Mouse (Mus musculus): ENCODE measurements around the gene Znrd1. TPM values are rescaled to one million over a fixed set of nuclear protein-coding genes. Genes with fewer than 3 reads are reported as not detected.
A peak's percentile ranks its signal among the peaks of the same experiment; 100 is the strongest.
"Not testable (repeated sequence)": the region's sequence is repeated elsewhere in the genome, so short reads cannot be mapped to it uniquely, and the experiment has no call there.

The Znrd1 gene
- polyA plus RNA-seq, 1 experiment, result 33.7 TPM

DNA sequence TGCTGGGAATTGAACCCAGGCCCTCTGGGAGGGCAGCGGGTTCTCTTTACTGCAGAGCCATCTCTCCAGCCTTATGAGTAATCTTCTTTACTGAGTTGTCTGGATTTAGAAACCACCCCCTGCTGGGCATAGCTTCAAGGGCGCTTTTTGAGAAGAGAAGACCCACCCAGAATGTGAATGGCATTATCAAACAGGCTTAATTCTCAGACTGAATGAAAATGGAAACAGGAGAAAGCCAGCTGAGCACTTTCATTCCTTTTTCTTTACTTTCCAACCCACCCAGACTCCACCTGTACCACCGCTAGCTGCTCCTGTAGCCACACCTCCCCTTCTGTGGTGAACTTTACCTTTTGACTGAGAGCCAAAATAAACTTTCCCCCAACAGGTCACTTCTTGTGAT lies 37.1 kb upstream of the Znrd1 start:
- 70% methylated on average over 3 of the region's 3 CpGs for WGBS
- H3K27ac ChIP-seq (ENCODE audit: insufficient read depth, low read depth, low read length), result no peak overlapping the region
- TF ChIP-seq POLR2A (IDR thresholded peaks at IDR 0.05; ENCODE audit: low read depth, low read length) (no peak), CTCF (conservative IDR thresholded peaks at IDR 0.05; ENCODE audit: insufficient read depth, insufficient read length, low read depth, low read length) (no peak)

DNA sequence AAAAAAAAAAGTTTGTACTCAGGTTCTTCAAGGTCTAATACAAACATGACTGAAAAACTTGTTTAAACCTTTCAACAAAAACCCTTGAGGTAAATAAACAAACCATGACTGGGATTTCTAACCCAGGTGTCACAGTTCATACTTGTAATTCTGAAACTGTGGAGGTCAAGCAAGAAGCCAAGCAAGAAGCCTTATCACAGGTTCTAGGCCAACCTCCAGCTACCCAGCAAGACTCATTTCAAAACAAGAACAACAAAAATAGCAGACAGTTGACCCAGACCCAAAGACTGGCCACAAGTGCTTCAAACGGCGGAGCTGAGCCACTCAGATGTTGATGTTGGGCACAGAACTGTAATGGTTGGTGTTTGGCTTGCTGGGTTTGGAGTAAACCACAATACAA lies 36.2 kb upstream of the Znrd1 start:
- no peak overlapping the region for H3K27ac ChIP-seq (ENCODE audit: insufficient read depth, low read depth, low read length)
- no peak for TF ChIP-seq CTCF (conservative IDR thresholded peaks at IDR 0.05; ENCODE audit: insufficient read depth, insufficient read length, low read depth, low read length)
- TF ChIP-seq POLR2A (IDR thresholded peaks at IDR 0.05; ENCODE audit: low read depth, low read length), result no peak
- WGBS, result 94% methylated on average over 2 of the region's 2 CpGs
- H3K4me1 ChIP-seq (ENCODE audit: control insufficient read depth, insufficient read depth, low read length), result no peaks in the 10 kb centered on the region; the same call in 1 of the 2 replicates
- no peak overlapping the region for H3K4me3 ChIP-seq (ENCODE audit: insufficient read depth, low read depth, low read length)
- DNase-seq, result no peak
- H3K27me3 ChIP-seq (replicated peaks; ENCODE audit: control insufficient read depth, insufficient read depth, low read length), result no peaks in the 10 kb centered on the region
- no peaks in the 10 kb centered on the region for H3K36me3 ChIP-seq (ENCODE audit: control insufficient read depth, insufficient read depth, low read length)

More for the DNA sequence above, 37.1 kb upstream of the Znrd1 start:
- DNase-seq, result peak; percentile 26
- H3K36me3 ChIP-seq (ENCODE audit: control insufficient read depth, insufficient read depth, low read length), result no peaks in the 10 kb centered on the region
- H3K27me3 ChIP-seq (replicated peaks; ENCODE audit: control insufficient read depth, insufficient read depth, low read length), result no peaks in the 10 kb centered on the region
- H3K4me3 ChIP-seq (ENCODE audit: insufficient read depth, low read depth, low read length), result no peak overlapping the region
- H3K4me1 ChIP-seq (ENCODE audit: control insufficient read depth, insufficient read depth, low read length), result no peaks in the 10 kb centered on the region; the same call in 1 of the 2 replicates

- no peak overlapping the region for H3K27ac ChIP-seq (ENCODE audit: insufficient read depth, low read depth, low read length)
- no peaks in the 10 kb centered on the region; the same call in 1 of the 2 replicates for H3K4me1 ChIP-seq (ENCODE audit: control insufficient read depth, insufficient read depth, low read length)
- H3K36me3 ChIP-seq (ENCODE audit: control insufficient read depth, insufficient read depth, low read length), result no peaks in the 10 kb centered on the region
- 89% methylated on average over 4 of the region's 4 CpGs for WGBS
- no peak for DNase-seq
- no peak for TF ChIP-seq POLR2A (IDR thresholded peaks at IDR 0.05; ENCODE audit: low read depth, low read length)
- H3K4me3 ChIP-seq (ENCODE audit: insufficient read depth, low read depth, low read length), result no peak overlapping the region
- H3K27me3 ChIP-seq (replicated peaks; ENCODE audit: control insufficient read depth, insufficient read depth, low read length), result no peaks in the 10 kb centered on the region
Measured at GRCm38 (mm10) chr17:36993770-36994325, 35.5 kb upstream of the Znrd1 start.

DNA sequence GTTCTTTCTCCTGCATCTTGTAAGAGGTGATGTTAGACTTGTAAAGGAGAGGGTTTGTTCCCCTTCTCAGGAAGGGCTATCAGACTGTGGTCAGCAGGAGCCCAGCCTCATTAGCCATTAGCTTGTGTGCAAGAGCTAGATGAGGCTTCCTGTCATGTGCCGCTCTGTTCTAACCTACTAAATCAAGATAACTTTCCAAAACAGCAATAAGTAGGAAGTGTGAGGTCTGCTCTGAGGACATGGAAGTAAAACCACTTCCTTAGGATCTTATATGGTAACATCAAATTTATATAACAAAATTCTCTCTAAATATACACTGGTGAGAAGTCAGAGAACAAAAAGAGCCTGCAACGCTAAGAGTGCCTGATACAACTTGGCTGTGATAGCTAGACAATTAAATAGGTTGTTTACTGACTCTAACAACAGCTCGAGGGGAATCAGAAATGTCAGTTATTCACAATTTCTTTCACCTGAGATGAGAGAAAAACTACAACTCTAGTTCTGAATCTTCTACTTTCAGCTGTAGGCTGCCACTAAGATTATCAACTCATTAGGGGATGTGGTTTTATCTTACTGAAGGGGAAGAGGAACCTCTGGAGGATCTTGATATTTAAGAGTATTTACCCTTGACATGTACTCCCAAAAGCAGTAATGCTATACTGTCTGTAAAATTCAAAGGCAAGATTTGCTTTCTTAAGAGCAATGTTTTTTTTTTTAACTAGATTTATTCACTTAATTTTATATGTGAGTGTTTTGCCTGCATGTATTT lies 34.2 kb upstream of the Znrd1 start:
- no peaks in the 10 kb centered on the region; the same call in 1 of the 2 replicates for H3K4me1 ChIP-seq (ENCODE audit: control insufficient read depth, insufficient read depth, low read length)
- H3K27ac ChIP-seq (ENCODE audit: insufficient read depth, low read depth, low read length), result no peak overlapping the region
- TF ChIP-seq CTCF (conservative IDR thresholded peaks at IDR 0.05; ENCODE audit: insufficient read depth, insufficient read length, low read depth, low read length), result no peak
- no peak for TF ChIP-seq POLR2A (IDR thresholded peaks at IDR 0.05; ENCODE audit: low read depth, low read length)
- no peaks in the 10 kb centered on the region for H3K27me3 ChIP-seq (replicated peaks; ENCODE audit: control insufficient read depth, insufficient read depth, low read length)
- no peak for DNase-seq
- 55% methylated on average over 3 of the region's 3 CpGs for WGBS
- H3K4me3 ChIP-seq (ENCODE audit: insufficient read depth, low read depth, low read length), result no peak overlapping the region
- no peaks in the 10 kb centered on the region for H3K36me3 ChIP-seq (ENCODE audit: control insufficient read depth, insufficient read depth, low read length)

DNA sequence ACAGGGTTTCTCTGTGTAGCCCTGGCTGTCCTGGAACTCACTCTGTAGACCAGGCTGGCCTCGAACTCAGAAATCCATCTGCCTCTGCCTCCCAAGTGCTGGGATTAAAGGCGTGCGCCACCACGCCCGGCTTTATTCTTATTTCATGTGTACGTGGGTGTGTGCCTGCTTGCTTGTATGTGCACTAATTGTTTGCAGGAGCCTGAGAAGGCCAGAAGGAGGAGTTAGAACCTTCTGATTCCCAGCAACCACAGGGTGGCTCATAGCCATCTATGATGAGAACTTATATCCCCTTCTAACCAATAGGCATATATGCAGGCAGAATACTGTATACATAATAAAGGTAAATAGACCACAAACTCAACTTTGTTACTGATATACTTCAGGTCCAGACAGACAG lies 32.3 kb upstream of the Znrd1 start:
- not testable (repeated sequence) for H3K4me1 ChIP-seq (ENCODE audit: control insufficient read depth, insufficient read depth, low read length); H3K36me3 ChIP-seq (ENCODE audit: control insufficient read depth, insufficient read depth, low read length); H3K4me3 ChIP-seq (ENCODE audit: insufficient read depth, low read depth, low read length); H3K27ac ChIP-seq (ENCODE audit: insufficient read depth, low read depth, low read length); DNase-seq; H3K27me3 ChIP-seq (replicated peaks; ENCODE audit: control insufficient read depth, insufficient read depth, low read length)
- WGBS, result 95% methylated on average over 6 of the region's 6 CpGs

GRCm38 (mm10) chr17:36989437-36989836 lies 31.1 kb upstream of the Znrd1 start, which contains the start of gene H2-M5:
TSS of gene H2-M5 (minus strand) at chr17:36989537.
- no peak within 1 kb of the TSS for H3K27ac ChIP-seq (ENCODE audit: insufficient read depth, low read depth, low read length)
- no peaks in the 10 kb centered on the region for H3K36me3 ChIP-seq (ENCODE audit: control insufficient read depth, insufficient read depth, low read length)
- H3K4me1 ChIP-seq (ENCODE audit: control insufficient read depth, insufficient read depth, low read length), result no peaks in the 10 kb centered on the region
- DNase-seq, result no peak
- no peak within 1 kb of the TSS for H3K4me3 ChIP-seq (ENCODE audit: insufficient read depth, low read depth, low read length)
- H3K27me3 ChIP-seq (replicated peaks; ENCODE audit: control insufficient read depth, insufficient read depth, low read length), result no peaks in the 10 kb centered on the region
- WGBS, result 35% methylated on average over 5 of the region's 5 CpGs
- TF ChIP-seq POLR2A (IDR thresholded peaks at IDR 0.05; ENCODE audit: low read depth, low read length), result no peak

DNA sequence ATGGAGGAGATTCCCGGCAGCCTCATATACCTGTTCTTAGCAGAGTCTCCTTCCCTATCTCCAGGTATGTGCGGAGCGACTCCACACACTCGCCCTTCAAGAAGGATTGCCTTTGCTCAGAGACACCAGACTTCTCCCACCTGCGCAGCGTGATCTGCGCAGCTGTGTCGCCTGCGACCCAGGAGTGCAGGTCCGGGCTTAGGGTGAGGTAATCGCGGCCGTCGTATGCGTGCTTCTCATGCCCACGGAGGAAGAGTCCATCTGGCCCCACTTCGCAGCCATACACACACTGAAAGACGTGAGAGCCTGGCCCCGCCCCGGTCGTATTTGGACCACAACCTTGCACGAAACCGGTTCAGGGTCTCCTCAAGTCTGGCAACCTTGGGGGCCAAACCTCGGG lies 30.1 kb upstream of the Znrd1 start:
- DNase-seq, result no peak
- H3K4me3 ChIP-seq (ENCODE audit: insufficient read depth, low read depth, low read length), result no peak overlapping the region
- no peaks in the 10 kb centered on the region for H3K4me1 ChIP-seq (ENCODE audit: control insufficient read depth, insufficient read depth, low read length)
- TF ChIP-seq CTCF (conservative IDR thresholded peaks at IDR 0.05; ENCODE audit: insufficient read depth, insufficient read length, low read depth, low read length) (no peak), POLR2A (IDR thresholded peaks at IDR 0.05; ENCODE audit: low read depth, low read length) (no peak)
- H3K27me3 ChIP-seq (replicated peaks; ENCODE audit: control insufficient read depth, insufficient read depth, low read length), result no peaks in the 10 kb centered on the region
- 12% methylated on average over 24 of the region's 24 CpGs for WGBS
- no peaks in the 10 kb centered on the region for H3K36me3 ChIP-seq (ENCODE audit: control insufficient read depth, insufficient read depth, low read length)
- no peak overlapping the region for H3K27ac ChIP-seq (ENCODE audit: insufficient read depth, low read depth, low read length)
